Mouse (Mus musculus) myocyte (in vitro differentiated cells): ENCODE results near the gene Gm20388.

Experiments
- CEBPB ChIP-seq: IDR thresholded peaks from 2 replicates; pipeline ENCODE4 v1.6.1; 2011; ENCODE audit warnings: mild to moderate bottlenecking, moderate library complexity; ENCODE audit not compliant: poor library complexity, insufficient read depth, severe bottlenecking
- E2F4 ChIP-seq: IDR thresholded peaks from one replicate; pipeline ENCODE4 v1.6.1; 2011; ENCODE audit warnings: mild to moderate bottlenecking, control low read depth, moderate library complexity; ENCODE audit not compliant: insufficient read depth
- MAX ChIP-seq: IDR thresholded peaks from one replicate; pipeline ENCODE4 v1.6.1; 2011; ENCODE audit warnings: low read depth, mild to moderate bottlenecking, control low read depth
- MYOD1 ChIP-seq, 3 experiments: IDR thresholded peaks; one replicate each; pipeline ENCODE4 v1.6.1; 2011; ENCODE audit warnings: control low read depth in 2 of 3, low read depth in 2 of 3, mild to moderate bottlenecking in 2 of 3, moderate library complexity in 1 of 3; ENCODE audit not compliant: insufficient read length in 2 of 3, control insufficient read depth in 1 of 3
- MYOG ChIP-seq, 3 experiments: IDR thresholded peaks; one replicate each; pipeline ENCODE4 v1.6.1; 2011; ENCODE audit warnings: control low read depth in 2 of 3, low read depth in 2 of 3, mild to moderate bottlenecking in 2 of 3; ENCODE audit not compliant: insufficient read length in 2 of 3, control insufficient read depth in 1 of 3, insufficient read depth in 1 of 3
- POLR2A ChIP-seq: IDR thresholded peaks from one replicate; pipeline ENCODE4 v1.6.1; 2011; ENCODE audit warnings: low read depth, mild to moderate bottlenecking, control low read depth, moderate library complexity; ENCODE audit not compliant: insufficient read length
- POLR2AphosphoS2 ChIP-seq: IDR thresholded peaks from one replicate; pipeline ENCODE4 v1.6.1; 2011; ENCODE audit warnings: low read depth, control low read depth; ENCODE audit not compliant: insufficient read length
- SRF ChIP-seq: IDR thresholded peaks from one replicate; pipeline ENCODE4 v1.6.1; 2011; ENCODE audit warnings: low read depth; ENCODE audit not compliant: control insufficient read depth, insufficient read length
- TCF12 ChIP-seq: IDR thresholded peaks from one replicate; pipeline ENCODE4 v1.6.1; 2011; ENCODE audit warnings: mild to moderate bottlenecking, control low read depth; ENCODE audit not compliant: poor library complexity, insufficient read depth, severe bottlenecking
- TCF3 ChIP-seq: IDR thresholded peaks from one replicate; pipeline ENCODE4 v1.6.1; 2011; ENCODE audit warnings: low read depth, control low read depth; ENCODE audit not compliant: insufficient read length
- USF1 ChIP-seq: IDR thresholded peaks from one replicate; pipeline ENCODE4 v1.6.1; 2011; ENCODE audit warnings: low read depth, mild to moderate bottlenecking, control low read depth, moderate library complexity

- TF ChIP-seq POLR2A (no peak), MAX (no peak), E2F4 (no peak), USF1 (no peak), SRF (no peak), TCF12 (no peak), MYOD1 (IDR thresholded peaks at IDR 0.05; ENCODE audit: control insufficient read depth in 1 of 3, insufficient read length in 2 of 3, low read depth in 2 of 3) (no peak), MYOG (IDR thresholded peaks at IDR 0.05; ENCODE audit: control insufficient read depth in 1 of 3, insufficient read depth in 1 of 3, insufficient read length in 2 of 3, low read depth in 2 of 3) (peak in 2 of 3 experiments; percentile 4 to 12), POLR2AphosphoS2 (no peak), CEBPB (0 out of 2 replicates have a peak, but pooled peaks have one; percentile 43), TCF3 (no peak)
Measured at GRCm38 (mm10) chr8:121289346-121289745, 1378.7 kb downstream of the Gm20388 start.
